Mouse (Mus musculus) kidney, postnatal 0 days (tissue): Measurements from ENCODE around the gene Usp29. TPM values are rescaled to one million over a fixed set of nuclear protein-coding genes. Genes with fewer than 3 reads are reported as not detected.

Source experiments
- ATAC-seq: fragments of 200-750 bp; cut with Nextera tagmentation; replicated peaks from 2 replicates; pipeline ENCODE4 v1.8.0; 2017; ENCODE audit warnings: low read depth, moderate number of reproducible peaks, moderate TSS enrichment, moderate library complexity; ENCODE audit not compliant: low FRiP score
- DNase-seq: peaks from one replicate; pipeline ENCODE4 v3.0.0-alpha.2; 2016; ENCODE audit warnings: low spot score
- H3K27ac ChIP-seq: fragments of 300-500 bp; sonication (generic); 2 replicates; pipeline ENCODE4 v1.5.1; 2014; ENCODE audit warnings: mild to moderate bottlenecking
- H3K27me3 ChIP-seq: fragments of 300-500 bp; sonication (generic); 2 replicates; pipeline ENCODE4 v1.6.1; 2014; ENCODE audit warnings: low read length, mixed read lengths; ENCODE audit not compliant: insufficient read depth
- H3K36me3 ChIP-seq: fragments of 300-500 bp; sonication (generic); 2 replicates; pipeline ENCODE4 v1.6.1; 2014; ENCODE audit warnings: low read length, mixed read lengths; ENCODE audit not compliant: insufficient read depth
- H3K4me1 ChIP-seq: fragments of 300-500 bp; sonication (generic); replicated peaks from 2 replicates; pipeline ENCODE4 v1.6.1; 2014; ENCODE audit warnings: antibody characterized with exemption, low read length, mixed read lengths; ENCODE audit not compliant: insufficient read depth
- H3K4me2 ChIP-seq: fragments of 300-500 bp; sonication (generic); 2 replicates; pipeline ENCODE4 v1.6.1; 2014; ENCODE audit warnings: mild to moderate bottlenecking, low read length, moderate library complexity, mixed read lengths
- H3K4me3 ChIP-seq: fragments of 300-500 bp; sonication (generic); replicated peaks from 2 replicates; pipeline ENCODE4 v1.5.1; 2014; ENCODE audit warnings: low read depth, low read length
- H3K9ac ChIP-seq: fragments of 300-500 bp; sonication (generic); 2 replicates; pipeline ENCODE4 v1.6.1; 2014; ENCODE audit warnings: low read depth, low read length
- H3K9me3 ChIP-seq: fragments of 300-500 bp; sonication (generic); replicated peaks from 2 replicates; pipeline ENCODE4 v1.6.1; 2016; ENCODE audit warnings: low read length, inconsistent platforms, mixed read lengths
- CTCF ChIP-seq: IDR thresholded peaks from 2 replicates; pipeline ENCODE4 v1.5.1; 2016; ENCODE audit warnings: antibody characterized with exemption, low read depth, mild to moderate bottlenecking, moderate library complexity
- WGBS: fragments of 180-500 bp; shearing (Covaris S2); extraction: QIAGEN DNeasy Blood & Tissue Kit; methylation state at CpG from one replicate; pipeline ENCODE4 v1.1.7; 2014; 5-methylcytosine and 5-hydroxymethylcytosine counted together
- polyA plus RNA-seq: library from polyadenylated mRNA; unstranded; fragments of >200 nt; fragmentation: Nextera tagmentation; extraction: Ambion mirVana; gene quantifications from 2 replicates; pipeline ENCODE4 v1.2.1, GENCODE M21; 2015

The Usp29 gene
- polyA plus RNA-seq, 1 experiment from 2014 or later: 1.7 TPM

DNA sequence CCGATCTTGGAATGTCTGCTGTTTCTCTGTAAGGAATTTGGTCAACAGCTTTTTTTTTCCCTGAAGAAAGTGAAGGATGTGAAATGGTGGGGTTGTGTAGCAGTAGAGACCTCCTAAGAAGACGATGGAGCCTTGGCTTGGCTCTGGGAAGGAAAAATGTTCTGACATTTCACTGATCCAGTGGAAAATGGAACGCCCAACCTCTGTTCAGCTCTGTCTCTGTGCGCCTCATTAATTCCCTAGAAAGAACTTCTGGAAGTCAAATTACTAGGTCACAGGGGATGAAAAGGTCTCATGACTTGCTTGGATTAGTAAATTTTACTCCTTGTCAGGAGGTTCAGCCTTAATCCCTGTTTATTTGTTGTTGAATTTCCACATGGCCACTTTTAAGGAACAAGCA, 92.3 kb downstream of the Usp29 start:
- Histone ChIP-seq H3K4me1 (0 out of 2 replicates have a peak, but pooled peaks cover 6% of the 10 kb centered on the region), H3K9ac (no peak overlapping the region), H3K4me3 (no peak overlapping the region), H3K27ac (peak overlapping the region; percentile 72), H3K4me2 (no peak overlapping the region), H3K27me3 (no peaks in the 10 kb centered on the region), H3K36me3 (no peaks in the 10 kb centered on the region), H3K9me3 (no peaks in the 10 kb centered on the region)
- ATAC-seq (no peak), DNase-seq (peak; percentile 93)
- no peak for TF ChIP-seq CTCF
- 20% methylated on average over 4 of the region's 4 CpGs for WGBS

DNA sequence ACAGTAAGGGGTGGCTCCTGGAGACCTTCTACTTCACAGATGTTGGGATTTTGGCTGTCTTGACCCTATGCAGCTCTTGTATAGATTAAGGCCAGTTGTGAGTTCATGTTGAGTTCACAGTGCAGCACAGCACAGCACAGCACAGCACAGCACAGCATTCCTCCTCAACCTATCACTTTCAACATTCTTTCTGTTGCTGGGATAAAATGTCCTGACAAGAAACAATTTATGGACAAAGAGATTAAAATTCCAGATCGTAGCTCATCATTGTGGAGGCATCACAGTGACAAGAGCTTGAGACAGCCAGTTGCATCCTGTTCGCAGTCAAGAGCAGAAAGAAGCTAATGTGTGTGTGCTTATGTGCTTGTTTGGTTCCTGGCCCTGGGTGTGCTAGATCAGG, 93.3 kb downstream of the Usp29 start:
- Histone ChIP-seq H3K27me3 (no peaks in the 10 kb centered on the region), H3K36me3 (no peaks in the 10 kb centered on the region), H3K9ac (no peak overlapping the region), H3K27ac (no peak overlapping the region), H3K4me2 (no peak overlapping the region), H3K4me3 (no peak overlapping the region), H3K4me1 (0 out of 2 replicates have a peak, but pooled peaks cover 6% of the 10 kb centered on the region), H3K9me3 (no peaks in the 10 kb centered on the region)
- WGBS: 32% methylated on average over 2 of the region's 2 CpGs
- no peak for TF ChIP-seq CTCF
- ATAC-seq: no peak; the same call in 1 of the 2 replicates
- peak; percentile 77 for DNase-seq

DNA sequence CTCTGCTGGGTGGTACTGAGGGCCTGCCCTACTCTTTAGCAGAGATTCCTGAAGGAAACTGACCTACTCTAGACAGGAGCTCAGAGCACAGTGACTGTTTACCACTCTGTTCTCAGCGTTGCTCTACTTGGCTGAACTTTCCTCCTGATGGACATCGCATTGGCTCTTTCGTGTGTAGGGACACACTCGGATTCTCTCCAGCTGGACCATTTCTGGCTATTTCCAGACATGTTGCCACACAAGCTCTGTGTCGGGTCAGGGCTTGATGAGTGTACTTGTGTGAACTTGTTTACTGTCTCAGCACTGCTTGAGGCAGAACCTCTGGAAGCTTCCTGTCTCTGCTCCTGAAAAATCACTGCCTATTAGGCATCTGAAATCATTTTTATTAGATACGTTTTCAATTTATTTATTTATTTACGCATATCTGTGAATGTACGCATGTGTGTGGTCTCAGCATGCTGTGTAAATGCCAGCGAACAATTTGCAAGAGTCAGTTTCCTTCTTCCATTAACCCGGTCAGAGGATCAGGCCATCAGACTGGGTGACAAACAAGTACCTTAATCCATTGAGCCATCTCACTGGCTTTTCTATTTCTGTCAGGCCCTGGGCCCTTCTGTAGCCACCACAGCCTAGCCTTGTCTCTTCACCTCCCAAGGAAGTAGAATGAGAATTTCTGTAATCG, 95.7 kb downstream of the Usp29 start:
- no peak overlapping the region for H3K4me2 ChIP-seq
- H3K4me1 ChIP-seq: 0 out of 2 replicates have a peak, but pooled peaks cover 6% of the 10 kb centered on the region
- 60% methylated on average over 11 of the region's 11 CpGs for WGBS
- H3K36me3 ChIP-seq: no peaks in the 10 kb centered on the region
- ATAC-seq (peak; percentile 83), DNase-seq (peak; percentile 84)
- no peaks in the 10 kb centered on the region for H3K27me3 ChIP-seq
- no peaks in the 10 kb centered on the region for H3K9me3 ChIP-seq
- TF ChIP-seq CTCF: no peak
- no peak overlapping the region for H3K4me3 ChIP-seq
- peak overlapping the region; percentile 10; the same call in 1 of the 2 replicates for H3K27ac ChIP-seq
- H3K9ac ChIP-seq: no peak overlapping the region

DNA sequence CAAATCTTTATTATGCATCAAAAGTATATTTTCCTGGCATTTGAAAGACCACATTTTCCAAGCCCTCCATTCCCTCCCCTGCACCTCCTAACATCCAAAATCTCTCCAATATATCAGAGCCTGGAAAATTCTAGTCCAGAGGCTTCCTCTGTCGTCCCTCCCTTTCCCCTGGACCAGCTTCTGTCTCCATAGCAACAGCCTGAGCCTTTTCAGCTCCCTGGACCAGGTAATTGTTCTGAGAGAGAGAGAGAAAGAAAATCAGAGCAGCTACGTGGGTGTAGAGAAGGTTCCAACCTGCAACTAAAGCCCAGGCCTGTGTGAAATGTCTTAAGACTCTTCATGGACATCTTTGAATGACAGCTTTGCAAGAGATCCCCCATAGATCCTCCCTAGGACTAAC, 98.8 kb downstream of the Usp29 start:
- DNase-seq (no peak), ATAC-seq (no peak)
- Histone ChIP-seq H3K9ac (no peak overlapping the region), H3K4me1 (no peaks in the 10 kb centered on the region), H3K4me3 (no peak overlapping the region), H3K4me2 (no peak overlapping the region), H3K36me3 (no peaks in the 10 kb centered on the region), H3K27ac (no peak overlapping the region), H3K27me3 (no peaks in the 10 kb centered on the region), H3K9me3 (no peaks in the 10 kb centered on the region)
- no peak for TF ChIP-seq CTCF
- WGBS: 27% methylated on average over 2 of the region's 2 CpGs

DNA sequence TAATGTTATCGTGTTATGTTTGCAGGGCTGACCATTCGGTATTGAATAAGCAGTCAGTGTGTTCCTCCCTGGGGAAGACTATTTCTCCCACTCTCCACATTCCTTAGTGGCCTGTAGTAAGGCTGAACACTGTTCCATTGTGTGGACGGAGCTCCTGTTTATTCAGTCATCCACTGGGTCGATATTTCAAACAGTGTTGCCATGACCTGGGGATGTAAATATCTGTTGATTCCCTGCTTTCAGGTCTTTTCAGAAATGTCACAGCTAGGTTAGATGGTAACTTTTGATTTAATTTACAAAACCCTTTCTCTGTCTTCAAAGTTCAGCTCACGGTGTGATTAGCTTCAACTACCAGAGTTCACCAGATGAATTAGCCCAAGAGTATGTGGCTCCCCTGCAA, 104.6 kb downstream of the Usp29 start:
- H3K4me3 ChIP-seq: no peak overlapping the region
- ATAC-seq (no peak), DNase-seq (peak; percentile 30)
- H3K4me1 ChIP-seq: no peaks in the 10 kb centered on the region
- H3K36me3 ChIP-seq: no peaks in the 10 kb centered on the region
- WGBS: 43% methylated on average over 5 of the region's 5 CpGs
- no peak for TF ChIP-seq CTCF
- H3K27ac ChIP-seq: no peak overlapping the region
- H3K9me3 ChIP-seq: no peaks in the 10 kb centered on the region
- no peak overlapping the region for H3K4me2 ChIP-seq
- no peaks in the 10 kb centered on the region for H3K27me3 ChIP-seq
- no peak overlapping the region for H3K9ac ChIP-seq

DNA sequence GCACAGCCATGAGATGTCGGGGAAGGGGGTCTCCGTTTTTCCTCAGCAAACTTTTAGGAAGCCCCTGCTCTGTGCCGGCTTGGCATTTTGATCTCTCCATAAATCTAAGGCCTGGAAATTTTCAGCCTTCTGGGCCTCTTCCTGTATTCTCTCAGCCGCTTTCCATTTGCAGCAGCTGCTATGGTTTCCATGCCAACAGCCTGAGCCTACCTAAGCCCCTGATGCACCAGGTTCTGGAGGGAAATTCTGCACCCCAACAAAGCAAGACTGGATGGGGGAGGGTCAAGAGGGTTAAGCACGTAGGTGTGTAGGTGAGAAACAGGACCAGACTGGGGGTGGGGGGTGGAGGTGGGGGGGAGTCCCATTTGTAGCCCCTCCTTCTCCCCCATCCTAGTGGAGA, 105.0 kb downstream of the Usp29 start:
- Histone ChIP-seq H3K9ac (no peak overlapping the region), H3K27ac (no peak overlapping the region), H3K4me1 (no peaks in the 10 kb centered on the region), H3K9me3 (no peaks in the 10 kb centered on the region), H3K4me3 (no peak overlapping the region), H3K4me2 (no peak overlapping the region), H3K27me3 (no peaks in the 10 kb centered on the region), H3K36me3 (no peaks in the 10 kb centered on the region)
- no peak for DNase-seq
- ATAC-seq: 0 out of 2 replicates have a peak, but pooled peaks have one; percentile 29
- no peak for TF ChIP-seq CTCF
- WGBS: 11% methylated on average over 5 of the region's 5 CpGs
